7 mouse cellular contexts compared by ENCODE assay signal in the genomic region with DNA sequence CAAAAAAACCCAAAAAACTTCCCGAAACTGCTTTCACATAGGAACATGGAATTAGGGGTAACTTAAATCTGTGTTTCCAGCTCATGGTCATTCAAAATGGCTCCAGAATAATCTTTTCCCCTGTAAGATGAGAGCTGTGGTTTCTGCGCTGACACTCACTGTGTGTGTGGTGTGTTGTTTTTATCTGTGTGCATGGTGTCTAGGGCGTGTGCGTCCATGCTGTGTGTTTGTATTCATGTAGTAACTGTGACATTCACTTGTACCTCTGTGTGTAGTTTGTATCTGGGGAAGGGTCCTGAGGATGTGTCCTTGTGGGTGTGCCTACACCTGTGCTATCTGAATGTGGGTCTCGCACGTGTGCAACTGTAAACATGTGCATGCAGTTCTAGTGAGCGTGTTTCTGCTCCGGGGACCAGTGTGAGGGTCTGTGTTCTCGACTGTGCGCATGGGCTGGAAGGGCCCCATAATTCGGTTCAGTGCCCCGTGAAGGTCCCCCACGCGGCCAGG. TPM values are rescaled to one million over a fixed set of nuclear protein-coding genes. Genes with fewer than 3 reads are reported as not detected.
A peak's percentile ranks its signal among the peaks of the same experiment; 100 is the strongest.
DNase-seq lines count a peak whose midpoint lies in the region; ATAC-seq and TF ChIP-seq lines count a peak whose summit lies in the region.

No protein-coding gene starts in this region.

- H3K36me3 ChIP-seq in lung, embryonic 14.5 days (ENCODE audit: insufficient read depth): peaks cover 9% of the 10 kb centered on the region; the same call in 1 of the 2 replicates
- H3K36me3 ChIP-seq in embryonic facial prominence, embryonic 15.5 days: no peaks in the 10 kb centered on the region
- no peaks in the 10 kb centered on the region for H3K36me3 ChIP-seq in intestine, postnatal 0 days (ENCODE audit: control insufficient read depth, insufficient read depth)

- H3K27me3 ChIP-seq in lung, embryonic 14.5 days (ENCODE audit: insufficient read depth, low read length): no peaks in the 10 kb centered on the region
- 0 out of 2 replicates have a peak, but pooled peaks cover 4% of the 10 kb centered on the region for H3K27me3 ChIP-seq in embryonic facial prominence, embryonic 15.5 days
- no peaks in the 10 kb centered on the region for H3K27me3 ChIP-seq in intestine, postnatal 0 days (replicated peaks; ENCODE audit: control insufficient read depth, insufficient read depth, low read length)

- H3K9ac ChIP-seq in lung, embryonic 14.5 days: peak overlapping the region; percentile 79
- peak overlapping the region; percentile 49 for H3K9ac ChIP-seq in embryonic facial prominence, embryonic 15.5 days
- H3K9ac ChIP-seq in intestine, postnatal 0 days (ENCODE audit: low read depth, low read length): peak overlapping the region; percentile 67

- H3K4me3 ChIP-seq in lung, embryonic 14.5 days (ENCODE audit: low read depth, low read length): peak overlapping the region; percentile 65
- peak overlapping the region; percentile 69 for H3K4me3 ChIP-seq in embryonic facial prominence, embryonic 15.5 days (replicated peaks)
- H3K4me3 ChIP-seq in intestine, postnatal 0 days (ENCODE audit: low read depth, low read length): peak overlapping the region; percentile 68
- peak overlapping the region; percentile 69 for H3K4me3 ChIP-seq in olfactory bulb, adult 2 months (ENCODE audit: insufficient read depth, low read depth, low read length)

- DNase-seq in lung, embryonic 14.5 days: no peak
- no peak for DNase-seq in lung, postnatal 4 days
- no peak for DNase-seq in adrenal gland, adult 8-10 months
- DNase-seq in adrenal gland, adult (ENCODE audit: inconsistent age in 2 of 2, low spot score in 1 of 2): no peak

- peak; percentile 59; the same call in 1 of the 2 replicates for ATAC-seq in lung, embryonic 14.5 days (ENCODE audit: insufficient read depth)
- peak; percentile 49; the same call in 1 of the 2 replicates for ATAC-seq in embryonic facial prominence, embryonic 15.5 days (ENCODE audit: insufficient number of reproducible peaks, low FRiP score, low TSS enrichment, low read depth)
- ATAC-seq in intestine, postnatal 0 days: no peak

- WGBS in lung, embryonic 14.5 days: 29% methylated on average over 14 of the region's 14 CpGs
- WGBS in embryonic facial prominence, embryonic 15.5 days: 26% methylated on average over 14 of the region's 14 CpGs
- WGBS in intestine, postnatal 0 days: 33% methylated on average over 14 of the region's 14 CpGs
- WGBS in olfactory bulb, adult 2 months: 31% methylated on average over 14 of the region's 14 CpGs

- H3K9me3 ChIP-seq in lung, embryonic 14.5 days (ENCODE audit: low read depth, low read length): no peaks in the 10 kb centered on the region
- no peaks in the 10 kb centered on the region for H3K9me3 ChIP-seq in embryonic facial prominence, embryonic 15.5 days (replicated peaks)
- no peaks in the 10 kb centered on the region for H3K9me3 ChIP-seq in intestine, postnatal 0 days (ENCODE audit: control insufficient read depth)

- peak overlapping the region; percentile 79 for H3K4me2 ChIP-seq in lung, embryonic 14.5 days
- peak overlapping the region; percentile 90 for H3K4me2 ChIP-seq in embryonic facial prominence, embryonic 15.5 days (replicated peaks)
- peak overlapping the region; percentile 97 for H3K4me2 ChIP-seq in intestine, postnatal 0 days (replicated peaks; ENCODE audit: low read depth)

- no peak for TF ChIP-seq POLR2A in olfactory bulb, adult 2 months (IDR thresholded peaks at IDR 0.05; ENCODE audit: insufficient read depth, low read depth, low read length)

- no peak overlapping the region for H3K27ac ChIP-seq in lung, embryonic 14.5 days (ENCODE audit: low read depth)
- no peak overlapping the region for H3K27ac ChIP-seq in embryonic facial prominence, embryonic 15.5 days (replicated peaks)
- H3K27ac ChIP-seq in intestine, postnatal 0 days (ENCODE audit: low read depth, low read length): no peak overlapping the region
- H3K27ac ChIP-seq in olfactory bulb, adult 2 months (ENCODE audit: insufficient read depth, low read depth, low read length): no peak overlapping the region

- TF ChIP-seq CTCF in lung, embryonic 14.5 days (IDR thresholded peaks at IDR 0.05; ENCODE audit: low read depth): no peak
- TF ChIP-seq CTCF in intestine, postnatal 0 days (IDR thresholded peaks at IDR 0.05; ENCODE audit: low read depth): no peak
- TF ChIP-seq CTCF in olfactory bulb, adult 2 months (IDR thresholded peaks at IDR 0.05; ENCODE audit: insufficient read depth, low read depth, low read length): no peak

- peaks cover 7% of the 10 kb centered on the region; the same call in 1 of the 2 replicates for H3K4me1 ChIP-seq in lung, embryonic 14.5 days (ENCODE audit: insufficient read depth)
- H3K4me1 ChIP-seq in embryonic facial prominence, embryonic 15.5 days: peaks cover 9% of the 10 kb centered on the region
- no peaks in the 10 kb centered on the region for H3K4me1 ChIP-seq in intestine, postnatal 0 days (replicated peaks; ENCODE audit: control insufficient read depth, insufficient read depth, low read length)
- H3K4me1 ChIP-seq in olfactory bulb, adult 2 months (ENCODE audit: control insufficient read depth, insufficient read depth, low read length): peaks cover 19% of the 10 kb centered on the region

RNA-seq across cellular contexts. Expression of gene Mgll, which starts 0.4 kb away (rescaled TPM):
- 71.5 and 72.4 TPM in 2 replicates for polyA plus RNA-seq in lung, embryonic 14.5 days (2014; fragmentation: Nextera tagmentation; extraction: Ambion mirVana)
- polyA plus RNA-seq in embryonic facial prominence, embryonic 15.5 days (2015; fragmentation: Nextera tagmentation; extraction: Ambion mirVana): 28.7 and 31.6 TPM in 2 replicates
- polyA plus RNA-seq in intestine, postnatal 0 days (2015; fragmentation: Nextera tagmentation; extraction: Ambion mirVana): 65.4 and 78.2 TPM in 2 replicates
- not detected in 2 replicates for polyA plus RNA-seq in olfactory bulb, adult 2 months (2012; ENCODE audit: insufficient read depth, insufficient read length, low replicate concordance, missing spikeins)
- 100 to 1,000 TPM in 3 of 4 experiments, 10 to 100 TPM in 1; 99.2 to 165 (median 135) TPM for total RNA-seq in adrenal gland, adult 8-10 months (2022)
